Mouse (Mus musculus): ENCODE measurements at regions not wholly inside any gene's neighbourhood (a gene's known extent, or its start where the extent isn't known, plus 50 kb on each side); places are given as distances from the start of the nearest gene placed in this dataset.

DNA sequence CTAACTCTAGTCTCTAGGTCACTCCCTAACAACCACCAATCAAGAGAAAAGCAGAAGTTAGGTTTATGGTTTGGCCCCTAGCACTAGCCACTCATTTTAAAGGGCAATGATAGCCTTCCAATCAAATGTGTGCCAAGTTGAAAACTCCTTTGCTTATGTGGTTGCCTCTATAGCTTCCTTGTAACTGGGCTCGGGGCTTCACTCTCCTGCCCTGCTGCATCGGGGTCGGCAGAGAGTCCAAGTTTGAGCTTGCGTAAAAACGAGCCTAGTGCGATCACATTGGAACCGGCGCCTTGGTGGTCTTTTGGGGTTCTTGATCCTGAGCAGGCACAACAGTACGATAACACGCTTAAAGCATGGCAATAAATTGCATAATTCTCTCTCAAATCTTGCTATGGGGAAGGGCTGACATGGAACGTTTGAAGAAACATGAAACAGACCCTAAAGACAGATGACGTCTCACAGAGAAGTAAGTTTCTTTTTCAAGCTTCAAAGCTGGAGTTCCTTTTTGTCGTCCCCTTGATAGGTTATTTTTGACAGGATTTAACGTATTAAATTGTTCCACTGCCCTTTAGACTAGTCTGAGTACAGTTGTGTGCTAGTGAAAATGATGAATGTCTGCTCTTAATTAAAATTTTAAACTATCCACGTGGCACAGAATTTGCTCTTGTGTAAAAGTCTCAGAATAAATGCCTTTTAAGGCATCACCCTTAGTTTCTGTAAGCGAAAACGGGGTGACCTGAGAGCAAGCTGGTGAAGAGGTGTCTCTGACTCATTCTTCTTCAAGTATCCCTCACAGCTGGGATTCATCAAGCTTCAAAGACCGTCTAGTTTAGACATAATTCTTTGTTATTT, 52.0 kb downstream of the 4930426L09Rik start:
- DNase-seq, result no peak

DNA sequence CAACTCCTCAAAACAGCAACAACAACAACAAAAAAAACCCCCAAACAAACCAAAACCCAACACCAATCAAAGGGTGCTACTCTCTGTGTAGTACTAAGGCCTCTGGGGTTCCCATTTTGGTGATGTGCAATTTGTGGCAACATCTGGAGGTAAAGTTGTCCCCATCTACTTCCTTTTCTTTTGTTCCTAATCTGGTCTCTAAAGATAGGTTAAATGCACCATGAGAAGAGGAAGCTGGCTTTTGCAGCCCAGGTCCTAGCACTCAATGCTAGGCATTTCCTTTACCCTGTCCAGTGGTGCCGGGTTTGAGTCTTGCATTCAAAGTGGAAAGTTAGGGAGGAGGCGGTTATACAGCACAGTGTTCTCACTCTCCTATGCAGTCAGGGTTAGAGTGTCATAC, 57.4 kb downstream of the 4930426L09Rik start:
- no peak for DNase-seq

DNA sequence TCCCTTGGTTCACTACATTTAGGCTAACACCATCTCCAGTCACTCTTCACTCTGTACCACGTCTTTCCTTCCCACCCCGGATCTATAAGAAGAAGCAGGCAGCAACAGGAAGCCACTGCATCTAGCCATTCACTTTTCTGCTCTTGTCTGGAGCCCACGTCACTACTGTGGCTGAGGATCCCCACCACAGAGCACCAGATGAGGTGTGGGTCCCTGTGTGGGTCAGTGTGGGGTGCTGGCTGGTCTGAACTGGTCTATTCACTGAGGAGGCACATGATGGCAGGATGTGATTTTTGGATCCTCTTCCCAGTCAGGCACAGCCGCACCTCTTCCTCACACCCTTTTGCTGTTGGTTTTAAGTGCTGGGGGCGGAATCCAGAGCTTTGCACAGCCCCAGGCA, 59.7 kb downstream of the 4930426L09Rik start:
- DNase-seq, result no peak

DNA sequence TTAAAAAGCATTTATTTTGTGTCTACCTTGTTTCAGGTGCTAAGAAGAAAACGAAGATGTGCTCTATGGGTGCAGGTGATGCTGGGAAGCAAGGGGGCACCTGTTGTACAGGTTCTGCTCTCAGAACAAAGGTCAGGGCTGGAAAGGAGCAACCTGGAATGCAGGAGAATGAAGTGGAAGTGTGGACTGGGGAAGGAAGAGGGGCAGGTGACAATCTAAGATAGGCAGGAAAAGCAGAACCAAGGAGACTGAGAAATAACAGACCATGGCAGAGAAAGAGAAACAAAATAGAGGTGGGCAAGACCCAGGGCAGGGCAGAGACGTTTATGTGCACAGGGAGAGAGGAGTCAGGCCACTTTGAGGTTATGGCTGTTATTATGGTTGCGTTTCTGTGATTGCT, 60.6 kb downstream of the 4930426L09Rik start:
- no peak for DNase-seq

DNA sequence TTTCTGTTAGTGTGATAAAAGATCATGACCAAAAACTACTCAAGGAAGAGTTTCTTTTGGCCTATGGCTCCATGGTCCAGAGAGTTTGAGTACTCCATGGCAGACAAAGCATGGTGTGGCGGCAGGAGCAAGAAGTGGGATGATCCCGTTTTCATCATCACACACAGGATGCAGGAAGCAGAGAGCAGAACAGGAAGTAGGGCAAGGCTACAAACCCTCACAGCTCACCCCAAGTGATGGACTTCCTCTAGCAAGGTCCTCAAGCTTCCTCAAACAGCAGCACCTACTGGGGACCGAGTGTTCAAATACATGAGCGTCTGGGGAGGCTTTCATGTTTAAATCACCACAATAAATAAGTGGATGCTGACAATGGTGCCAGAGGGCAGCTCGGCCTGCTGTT, 61.1 kb downstream of the 4930426L09Rik start:
- DNase-seq, result no peak

DNA sequence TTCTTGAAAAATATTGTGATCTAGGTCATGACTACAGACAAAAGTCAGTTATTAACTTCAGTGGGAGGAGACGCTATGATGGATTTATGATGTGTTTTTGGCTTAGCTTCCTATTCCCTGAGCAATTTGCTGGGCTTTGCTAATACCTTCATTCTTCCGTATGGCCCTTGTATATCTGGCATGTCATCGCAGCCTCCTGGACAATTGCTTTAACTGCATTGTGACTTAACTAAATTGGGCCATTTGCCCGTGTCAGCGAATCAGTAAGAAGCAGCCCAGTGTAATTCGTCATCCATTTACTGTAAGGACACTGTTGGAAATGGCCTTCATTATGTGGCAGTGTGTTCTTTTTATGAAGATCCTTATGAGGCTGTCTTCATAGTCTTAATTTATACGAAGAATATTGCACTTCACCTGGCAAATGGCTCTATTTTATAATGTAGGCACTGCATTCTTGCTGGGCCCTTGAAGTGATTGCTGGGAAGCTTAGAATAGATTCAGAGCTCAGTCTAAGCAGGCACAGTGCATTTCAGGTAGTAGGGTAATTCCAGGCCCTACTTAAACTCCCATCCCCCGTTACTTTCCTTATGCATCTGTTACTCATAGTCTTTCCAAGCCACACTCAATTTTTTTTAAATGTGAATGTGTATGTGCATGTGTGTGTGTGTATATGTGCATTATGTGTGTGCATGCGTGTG, 62.2 kb downstream of the 4930426L09Rik start:
- no peak for DNase-seq

DNA sequence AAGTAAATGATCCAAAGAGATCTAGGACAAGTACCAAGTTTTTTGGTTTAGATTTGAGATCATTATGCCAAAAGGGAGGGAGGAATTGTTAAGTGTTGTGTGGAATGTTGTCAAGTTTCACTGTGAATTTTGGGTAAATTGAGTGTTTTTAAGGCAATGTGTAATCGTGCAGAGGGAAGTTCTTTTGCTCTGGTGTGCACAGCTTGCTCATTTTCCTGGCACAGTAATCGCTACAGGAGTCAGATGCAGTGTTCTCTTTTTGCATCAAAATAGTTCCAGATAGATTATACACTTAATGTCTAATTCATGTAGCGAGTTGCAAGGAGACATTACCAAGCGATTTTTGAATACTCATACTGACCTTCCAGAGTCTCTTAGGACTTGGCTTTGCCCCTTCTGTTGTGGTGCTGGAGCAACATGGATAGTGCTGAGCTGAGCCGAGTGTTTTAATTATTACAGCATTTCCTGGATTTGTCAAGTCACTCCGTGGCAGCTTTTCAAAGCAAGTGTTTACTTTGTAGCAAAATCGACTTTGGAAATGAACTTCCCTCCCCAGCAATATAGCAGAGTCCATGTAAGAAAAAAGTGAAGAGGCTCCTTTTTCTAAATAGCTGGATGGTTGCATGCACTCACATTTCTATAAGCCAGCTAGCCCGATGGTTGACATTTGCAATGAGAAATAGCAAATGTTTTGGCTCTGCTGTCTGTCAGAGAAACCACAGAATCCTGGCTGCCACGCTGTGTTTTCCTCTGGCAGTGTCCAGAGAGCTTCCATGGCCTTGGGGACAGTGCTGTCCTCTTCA, 66.6 kb downstream of the 4930426L09Rik start:
- DNase-seq, result no peak

DNA sequence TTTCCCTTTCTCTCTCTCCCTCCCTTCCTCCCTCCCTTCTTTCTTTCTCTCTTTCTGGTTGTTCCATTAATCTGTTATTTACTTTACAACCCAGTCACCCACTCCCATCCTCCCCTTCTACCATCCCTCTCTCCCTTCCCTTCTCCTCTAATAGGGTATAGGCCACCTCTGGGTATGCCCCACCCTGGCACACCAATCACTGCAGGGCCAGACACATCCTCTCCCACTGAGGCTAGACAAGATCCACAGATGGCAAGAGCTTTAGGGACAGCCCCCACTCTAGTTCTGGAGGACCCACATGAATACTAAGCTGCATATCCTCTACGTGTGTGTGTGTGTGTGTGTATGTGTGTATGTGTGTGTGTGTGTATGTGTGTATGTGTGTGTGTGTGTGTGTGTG, 67.4 kb downstream of the 4930426L09Rik start:
- DNase-seq, result no peak

DNA sequence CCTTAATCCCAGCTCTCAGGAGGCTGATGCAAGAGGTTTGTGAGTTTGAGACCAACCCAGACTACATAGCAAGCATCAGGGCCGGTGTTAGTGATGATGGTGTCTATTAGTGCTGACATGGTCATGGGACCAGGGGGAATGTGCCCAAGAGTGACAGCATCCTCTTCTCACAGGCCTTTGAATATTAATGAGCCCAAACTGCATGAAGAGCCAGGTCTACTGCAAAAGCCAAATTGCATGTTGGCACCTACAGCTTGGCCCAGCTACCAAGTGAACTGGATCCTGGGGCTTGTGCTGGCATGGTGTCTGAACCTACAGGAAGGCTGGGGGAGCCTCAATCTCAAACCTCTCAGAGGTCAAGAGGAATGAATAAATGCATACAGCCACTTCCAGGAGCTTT, 70.0 kb downstream of the 4930426L09Rik start:
- no peak for DNase-seq

DNA sequence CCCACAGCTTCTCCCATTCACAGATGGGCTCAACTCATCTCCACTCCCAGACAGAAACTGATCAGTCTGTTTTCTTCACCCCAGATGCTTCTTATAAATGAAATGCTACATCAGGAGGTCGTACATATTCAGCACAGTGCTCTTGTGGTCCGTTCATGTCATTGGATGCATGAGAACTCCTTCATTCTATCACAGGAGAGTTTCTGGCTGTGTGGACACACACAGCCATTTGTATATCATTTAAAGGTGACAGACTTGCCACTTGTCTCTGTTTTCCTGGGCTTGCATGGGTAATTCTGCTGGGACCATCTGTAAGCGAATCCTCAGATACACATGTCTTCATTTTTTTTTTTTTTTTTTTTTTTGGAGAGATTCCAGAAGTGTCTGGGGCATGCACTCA, 85.7 kb downstream of the 4930426L09Rik start:
- DNase-seq, result no peak

DNA sequence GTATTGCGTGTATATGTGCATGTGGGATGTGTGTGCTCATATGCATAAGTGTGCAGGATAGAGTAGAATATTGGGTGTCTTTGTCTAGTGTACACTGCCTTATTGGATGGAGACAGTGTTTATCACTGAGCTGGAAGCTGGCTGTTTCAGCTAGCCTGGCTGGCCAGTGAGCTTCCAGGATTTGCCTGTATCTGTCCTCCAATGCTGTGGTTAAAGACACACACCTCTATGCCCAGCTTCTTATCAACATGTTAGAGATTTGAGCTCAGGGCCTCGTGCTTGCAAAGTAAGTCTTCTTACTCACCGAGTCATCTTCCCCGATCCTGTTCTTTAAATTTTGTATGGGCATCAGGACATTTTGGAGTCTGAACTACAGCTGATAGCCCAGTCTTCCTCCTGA, 87.0 kb downstream of the 4930426L09Rik start:
- DNase-seq, result no peak

DNA sequence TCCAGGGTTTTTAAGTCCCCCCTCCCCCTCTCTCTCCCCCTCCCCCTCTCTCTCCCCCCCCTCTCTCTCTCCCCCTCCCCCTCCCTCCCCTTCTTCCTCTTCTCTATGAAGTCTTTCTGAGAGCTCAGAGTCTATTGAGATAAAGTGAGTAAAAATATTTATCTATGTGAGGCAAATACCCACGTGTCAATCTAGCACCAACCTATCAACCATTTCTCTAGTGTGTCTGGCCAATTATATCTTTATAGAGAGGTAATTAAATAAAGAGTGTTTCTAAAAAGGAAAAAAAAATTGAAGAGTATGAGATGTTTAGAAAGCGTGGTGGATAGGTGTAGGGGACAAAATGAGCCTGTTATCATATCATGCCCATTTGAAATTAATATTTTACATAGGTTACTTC, 88.0 kb downstream of the 4930426L09Rik start:
- no peak for DNase-seq

DNA sequence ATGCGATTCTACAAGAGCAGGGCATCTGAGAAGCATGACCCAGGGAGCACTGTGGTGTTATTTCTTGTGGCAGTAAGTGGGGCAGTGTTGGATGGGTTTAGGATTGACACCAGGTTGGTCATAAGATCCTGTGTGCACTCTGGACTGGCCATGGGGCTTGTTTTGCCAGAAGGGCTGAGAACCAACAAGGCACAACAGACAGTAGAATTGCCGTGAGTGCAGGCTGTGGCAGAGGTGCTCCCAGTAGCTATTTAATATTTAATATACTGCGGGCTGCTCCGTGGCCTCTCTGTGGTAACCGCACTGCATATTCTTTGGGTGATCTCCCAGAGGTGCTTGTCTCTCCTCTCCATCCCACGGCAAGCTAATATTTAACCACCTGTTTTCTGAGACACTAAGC, 88.5 kb downstream of the 4930426L09Rik start:
- no peak for DNase-seq

DNA sequence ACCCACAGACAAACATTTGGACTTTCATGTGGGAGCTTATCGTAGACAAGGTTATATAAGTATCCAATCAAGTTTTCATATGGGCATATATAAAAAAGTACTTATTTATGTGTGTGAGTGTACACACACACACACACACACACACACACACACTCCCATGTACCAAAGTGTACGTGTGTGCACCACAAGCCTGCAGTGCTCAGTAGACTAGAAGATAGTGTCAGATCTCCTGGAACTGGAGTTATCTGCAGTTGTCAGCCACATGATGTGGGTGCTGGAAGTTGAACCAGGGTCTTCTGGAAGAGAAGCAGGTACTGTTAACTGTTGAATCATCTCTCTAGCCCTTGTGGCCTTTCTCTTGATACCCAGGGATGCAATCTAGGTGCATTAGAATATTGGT, 99.7 kb upstream of the Armc3 start:
- no peak for DNase-seq

DNA sequence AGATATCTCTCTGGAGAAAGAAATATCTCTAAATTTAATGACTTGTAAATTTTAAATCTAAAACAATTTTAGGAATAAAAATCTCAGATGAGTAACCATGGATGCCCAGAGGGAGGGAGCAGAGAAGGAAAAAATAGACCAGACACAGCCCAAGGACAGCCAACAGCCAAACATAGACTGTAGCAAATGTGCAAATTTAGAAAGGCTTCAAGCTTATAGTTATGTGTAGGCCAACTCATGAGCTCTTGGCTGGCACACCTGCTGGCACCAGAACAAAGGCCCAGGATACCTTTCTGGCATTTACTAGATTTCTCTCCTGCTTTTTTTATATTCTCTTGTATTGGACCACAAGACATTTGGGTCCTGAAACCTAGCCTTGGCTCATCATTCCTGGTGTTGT, 90.3 kb upstream of the Armc3 start:
- DNase-seq, result no peak

DNA sequence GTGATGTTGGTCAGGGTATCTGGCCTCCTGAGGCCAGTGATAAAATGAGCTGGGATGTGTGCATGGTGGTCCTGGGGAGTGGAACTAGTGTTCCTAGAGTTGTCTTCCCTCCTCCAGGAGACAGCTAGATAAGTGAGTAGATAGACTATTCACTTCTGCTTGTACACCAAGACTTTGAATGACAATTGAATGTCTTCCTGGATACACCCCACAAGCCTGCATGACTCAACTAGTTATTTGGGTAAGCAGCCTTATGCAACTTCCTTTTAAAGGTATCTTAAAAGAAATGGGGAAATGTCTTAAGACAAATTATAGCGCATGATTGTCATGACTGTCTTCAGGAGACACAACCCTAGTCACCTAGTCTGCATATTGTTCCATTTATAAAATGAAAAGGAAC, 79.2 kb upstream of the Armc3 start:
- DNase-seq, result no peak

DNA sequence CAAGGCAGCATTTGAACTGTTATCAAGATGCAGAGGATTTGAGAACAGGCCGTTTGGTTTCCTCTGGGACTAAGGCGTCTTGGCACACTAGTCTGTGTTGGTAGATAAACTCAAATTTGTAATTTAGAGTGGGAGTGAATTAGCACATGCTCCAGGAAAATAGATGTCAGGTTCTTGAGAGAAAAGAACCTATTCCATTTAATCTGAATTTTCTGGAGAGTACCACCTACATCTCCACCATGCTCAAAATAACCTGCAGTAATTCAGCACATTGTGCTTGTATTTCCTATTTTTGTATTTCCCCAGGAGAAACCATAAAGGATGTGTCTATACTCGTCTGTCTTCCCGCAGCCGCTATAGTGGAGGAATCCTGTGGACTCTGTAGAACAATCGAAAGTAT, 66.2 kb upstream of the Armc3 start:
- DNase-seq, result no peak

DNA sequence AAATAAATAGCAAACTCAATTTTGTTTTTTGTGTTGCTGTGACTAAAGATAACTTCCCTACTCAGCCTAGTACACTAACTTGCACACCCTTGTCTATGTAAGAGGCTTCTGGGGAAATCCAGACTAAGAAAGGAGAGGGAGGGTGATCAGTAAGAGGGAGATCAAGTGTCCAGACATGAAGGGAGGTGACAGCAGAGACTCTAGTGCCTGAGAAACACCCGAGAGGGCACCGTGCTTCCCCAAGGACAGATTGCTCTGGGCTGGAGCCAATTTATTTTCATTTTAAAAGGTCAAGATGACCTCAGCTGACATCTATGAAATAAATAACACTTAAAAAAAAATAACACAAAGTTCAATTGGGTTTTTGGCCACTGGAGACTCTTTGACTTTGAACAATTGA, 56.5 kb upstream of the Armc3 start:
- no peak for DNase-seq

DNA sequence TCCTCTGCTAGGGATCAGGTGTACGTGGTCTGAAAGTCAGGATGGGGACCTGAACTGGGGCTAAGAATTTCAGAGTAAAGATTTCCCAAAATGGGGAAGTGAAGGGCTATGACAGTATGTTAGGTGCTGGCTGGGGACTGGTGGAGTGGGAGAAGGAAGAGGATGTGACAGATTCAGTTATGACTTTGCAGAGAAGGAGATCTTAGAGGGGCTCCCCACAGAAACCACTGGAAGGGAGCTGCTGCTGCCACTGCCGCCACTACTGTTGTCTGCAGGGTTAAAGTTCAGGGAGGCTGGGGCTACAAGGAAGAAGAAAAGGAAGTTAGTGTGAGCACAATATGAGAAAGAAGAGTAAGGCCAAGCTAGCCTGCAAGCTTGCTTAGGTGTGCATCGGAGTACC, 53.7 kb upstream of the Armc3 start:
- DNase-seq, result no peak

DNA sequence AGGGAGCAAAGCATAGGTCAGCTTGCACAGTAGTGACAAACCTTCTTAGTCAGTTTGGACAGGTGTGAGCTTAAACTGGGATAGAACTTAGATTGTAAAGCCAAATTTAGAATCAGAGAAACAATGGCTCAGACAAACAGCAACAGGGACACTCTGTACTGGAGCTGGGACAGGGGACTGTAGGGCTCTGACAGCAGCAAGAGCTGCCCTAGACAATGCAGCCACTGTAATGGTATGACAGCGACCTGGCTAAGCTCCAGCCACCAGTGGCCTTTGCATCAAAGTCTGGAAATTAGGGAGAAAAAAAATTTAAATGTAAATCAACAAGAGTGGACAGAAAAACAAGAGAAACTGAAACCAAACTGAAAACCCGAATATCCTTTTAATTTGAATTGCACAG, 53.2 kb upstream of the Armc3 start:
- DNase-seq, result peak; percentile 6

DNA sequence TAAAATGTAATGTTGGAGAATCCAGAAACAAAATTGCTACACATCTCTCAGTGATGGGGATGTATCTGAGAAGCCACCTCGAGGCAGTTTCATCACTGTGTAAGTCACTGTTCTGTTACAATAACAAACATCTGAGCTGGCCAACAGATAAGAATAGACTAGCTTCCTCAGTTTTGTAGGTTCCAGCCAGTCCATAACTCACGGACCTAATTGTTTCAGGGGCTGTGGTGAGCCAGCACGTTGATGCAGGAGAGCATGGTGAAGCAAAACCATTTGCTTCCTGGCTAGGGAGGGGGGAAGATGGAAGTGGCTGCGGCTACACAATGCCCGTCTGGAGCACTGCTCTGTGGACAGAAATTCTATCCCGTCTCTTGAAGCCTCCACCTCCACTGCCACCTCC, 52.8 kb upstream of the Armc3 start:
- DNase-seq, result no peak

DNA sequence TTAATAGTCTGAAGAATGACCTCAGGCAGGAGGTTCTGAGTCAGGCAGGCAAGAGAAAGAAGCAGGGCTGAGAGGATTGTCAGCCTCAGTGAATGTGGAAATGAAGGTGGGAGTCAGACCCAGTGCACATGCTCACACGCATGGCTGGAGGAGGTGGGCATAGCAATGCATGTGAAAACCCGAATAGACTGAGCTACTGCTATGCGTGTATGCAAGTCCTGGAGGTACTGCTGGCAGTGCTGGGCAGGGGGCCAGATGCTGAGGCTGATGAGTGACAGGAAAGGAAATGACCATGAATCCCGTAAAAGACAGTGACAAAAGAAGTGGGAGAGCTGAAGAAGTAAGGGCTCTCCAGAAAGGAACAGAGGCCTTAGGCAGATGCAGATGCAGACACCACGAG, 50.3 kb upstream of the Armc3 start:
- DNase-seq, result no peak
